Mouse (Mus musculus) inflammation-experienced regulatory T-cells, adult 16 weeks (primary cell): Measurements from ENCODE around the gene Osbpl10. TPM values are rescaled to one million over a fixed set of nuclear protein-coding genes. Genes with fewer than 3 reads are reported as not detected.

ENCODE experiments used
- polyA plus RNA-seq: library from polyadenylated mRNA; unstranded; fragments of 100-300 nt; shearing (Covaris generic); gene quantifications from one replicate; pipeline ENCODE4 v1.2.1, GENCODE M21; 2017

Osbpl10 gene
- polyA plus RNA-seq = not detected

DNA sequence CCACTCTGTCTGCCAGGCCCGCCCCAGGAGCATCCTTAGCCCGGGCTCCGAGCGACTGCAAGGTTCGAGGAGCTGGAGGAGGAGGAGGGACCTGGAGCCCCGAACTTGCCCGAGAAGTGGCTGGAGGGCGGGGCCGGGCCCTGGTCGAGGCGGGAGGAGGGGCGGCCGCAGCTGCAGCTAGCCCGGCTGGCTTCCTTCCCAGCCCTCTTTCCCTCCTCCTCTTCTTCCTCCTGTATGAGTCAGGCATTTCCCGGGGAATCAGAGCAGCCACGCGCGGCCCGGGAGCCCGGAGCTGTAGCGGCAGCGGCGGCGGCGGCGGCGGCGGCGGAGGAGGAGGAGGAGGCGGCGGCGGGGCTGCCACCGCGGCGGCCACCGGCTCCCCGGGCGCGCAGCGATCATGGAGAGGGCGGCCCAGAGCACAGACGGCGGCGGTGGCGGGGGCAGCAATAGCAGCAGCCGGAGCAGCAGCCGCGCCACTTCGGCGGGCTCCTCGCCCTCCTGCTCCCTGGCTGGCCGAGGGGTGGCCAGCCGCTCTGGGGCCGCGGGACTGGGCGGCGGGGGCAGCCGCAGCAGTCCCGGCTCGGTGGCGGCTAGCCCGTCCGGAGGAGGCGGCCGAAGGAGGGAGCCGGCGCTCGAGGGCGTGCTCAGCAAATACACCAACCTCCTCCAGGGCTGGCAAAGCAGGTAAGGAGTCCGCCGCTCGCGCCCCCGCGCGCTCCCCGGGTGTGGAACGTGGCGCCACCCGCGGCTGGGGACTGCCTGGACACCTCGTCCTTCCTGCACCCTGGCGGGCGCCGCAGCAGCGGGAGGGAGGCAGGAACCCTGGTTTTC lies at the start of gene Osbpl10:
Gene Osbpl10 (plus strand): TSS at position 289 of the 831 bp plus-strand sequence.

DNA sequence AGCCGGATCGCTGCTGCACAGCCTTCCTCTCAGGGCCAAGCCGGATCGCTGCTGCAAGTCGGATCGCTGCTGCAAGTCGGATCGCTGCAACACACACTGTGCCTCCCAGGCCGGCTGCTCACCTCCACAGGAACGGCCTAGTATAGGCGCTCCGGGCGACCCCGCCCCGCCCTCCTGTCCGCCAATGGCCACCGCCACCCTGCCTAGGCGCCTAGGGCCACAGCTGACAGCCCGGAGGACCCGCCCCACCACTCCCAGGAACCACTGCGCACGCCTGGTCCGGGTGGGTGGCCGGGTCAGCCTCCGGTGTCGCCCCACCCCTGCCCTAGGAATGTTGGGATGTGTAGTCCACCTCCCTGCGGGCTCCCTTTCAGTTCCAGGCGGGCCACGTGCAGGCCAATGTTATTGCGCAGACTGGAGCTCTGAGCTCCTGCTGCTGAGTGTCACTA lies 44.6 kb upstream of the Osbpl10 start, which contains the start of gene Gpd1l:
Gene Gpd1l (minus strand): TSS at position 265 of the 449 bp plus-strand sequence.

GRCm38 (mm10) chr9:114982689-114983360 lies 4.5 kb downstream of the Osbpl10 start, which contains the start of gene Rps27rt:
Rps27rt (minus strand) TSS chr9:114982739.

Other genes with a start within 250 kb of the Osbpl10 start
- gene Cmtm6, start 247.5 kb upstream of the Osbpl10 start, polyA plus RNA-seq = 243 TPM
- 149 TPM for gene Cmtm7, start 196.7 kb upstream of the Osbpl10 start, polyA plus RNA-seq
- 0.45 TPM for gene Cmtm8, start 134.4 kb upstream of the Osbpl10 start, polyA plus RNA-seq
- gene Gpd1l, start 44.6 kb upstream of the Osbpl10 start, polyA plus RNA-seq = 36.2 TPM
- 2,181 TPM for gene Rps27rt, start 4.2 kb downstream of the Osbpl10 start, polyA plus RNA-seq